Mouse (Mus musculus): ENCODE data around the gene Kctd19. TPM values are rescaled to one million over a fixed set of nuclear protein-coding genes. Genes with fewer than 3 reads are reported as not detected.

Kctd19 gene
- polyA plus RNA-seq, 1 experiment from 2014 or later: not detected

DNA sequence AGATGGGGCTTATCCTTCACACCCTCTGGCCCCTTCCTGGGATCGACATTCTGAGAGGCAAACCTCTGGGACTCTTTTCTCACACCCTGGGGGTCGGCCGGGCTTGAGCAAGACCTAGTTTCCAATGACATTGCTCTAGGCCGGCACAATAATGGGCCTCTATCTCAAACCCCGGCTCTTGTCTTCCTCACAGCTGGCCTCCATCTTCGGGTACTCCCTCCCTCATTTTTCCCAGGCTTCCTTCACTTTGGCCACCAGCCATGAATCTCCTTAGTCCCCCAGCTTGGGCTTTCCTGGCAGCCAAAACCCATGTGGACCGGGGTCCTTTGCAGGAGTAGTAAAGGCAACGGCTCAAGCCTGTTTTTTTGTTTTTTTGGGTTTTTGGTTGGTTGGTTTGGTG, 71.9 kb downstream of the Kctd19 start:
- WGBS (ENCODE audit: insufficient replicate concordance): 62% methylated on average over 8 of the region's 8 CpGs
- H3K4me1 ChIP-seq: peaks cover 84% of the 10 kb centered on the region
- H3K9ac ChIP-seq: no peak overlapping the region
- no peak for ATAC-seq
- no peak overlapping the region for H3K4me2 ChIP-seq
- H3K27me3 ChIP-seq (replicated peaks): peaks cover 20% of the 10 kb centered on the region
- no peak overlapping the region; the same call in 1 of the 2 replicates for H3K27ac ChIP-seq
- H3K9me3 ChIP-seq (replicated peaks): no peaks in the 10 kb centered on the region
- no peak overlapping the region for H3K4me3 ChIP-seq
- peaks cover 15% of the 10 kb centered on the region for H3K36me3 ChIP-seq

DNA sequence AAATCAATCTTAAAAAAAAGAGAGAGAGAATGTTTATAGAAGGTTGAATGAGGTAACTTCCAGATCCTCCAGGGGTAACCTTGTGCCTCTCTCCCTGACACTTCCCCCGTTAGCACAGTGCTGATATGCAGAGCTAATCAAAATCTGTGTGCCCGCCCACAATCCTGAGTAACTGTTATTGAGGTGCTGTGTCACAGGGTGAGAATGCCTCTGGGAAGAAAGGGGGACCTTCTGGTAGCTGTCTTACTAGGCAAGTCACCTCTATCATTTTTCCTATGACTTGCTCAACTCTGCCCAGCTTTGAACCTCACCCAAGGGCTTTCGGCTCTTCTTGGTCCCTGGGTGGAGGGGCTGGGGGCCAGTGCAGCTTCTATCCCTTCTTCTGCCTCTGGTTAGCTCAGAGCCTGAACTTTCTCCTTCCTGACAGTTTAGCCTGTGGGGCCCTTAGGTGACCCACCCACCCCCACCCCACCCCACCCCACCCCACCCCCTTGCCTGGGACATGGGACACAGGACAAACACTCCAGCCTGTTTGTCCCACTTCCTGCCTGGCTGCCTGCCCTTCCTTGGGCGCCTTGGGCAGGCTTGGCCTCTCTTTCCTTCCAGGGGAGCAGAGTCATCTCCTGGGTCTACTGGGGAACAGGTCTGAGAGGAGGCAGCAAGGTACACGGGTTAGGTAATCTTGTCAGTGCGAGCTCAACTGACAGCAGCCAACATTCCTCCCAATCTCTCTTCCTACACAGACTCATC, 73.2 kb downstream of the Kctd19 start:
- H3K4me1 ChIP-seq: peaks cover 71% of the 10 kb centered on the region
- WGBS (ENCODE audit: insufficient replicate concordance): 18% methylated on average over 6 of the region's 6 CpGs
- H3K4me3 ChIP-seq: no peak overlapping the region
- peak; percentile 73 for ATAC-seq
- no peaks in the 10 kb centered on the region for H3K9me3 ChIP-seq (replicated peaks)
- H3K27ac ChIP-seq: peak overlapping the region; percentile 59
- H3K4me2 ChIP-seq: peak overlapping the region; percentile 25; the same call in 1 of the 2 replicates
- H3K9ac ChIP-seq: peak overlapping the region; percentile 23; the same call in 1 of the 2 replicates
- peaks cover 7% of the 10 kb centered on the region; the same call in 1 of the 2 replicates for H3K27me3 ChIP-seq (replicated peaks)
- H3K36me3 ChIP-seq: peaks cover 28% of the 10 kb centered on the region

DNA sequence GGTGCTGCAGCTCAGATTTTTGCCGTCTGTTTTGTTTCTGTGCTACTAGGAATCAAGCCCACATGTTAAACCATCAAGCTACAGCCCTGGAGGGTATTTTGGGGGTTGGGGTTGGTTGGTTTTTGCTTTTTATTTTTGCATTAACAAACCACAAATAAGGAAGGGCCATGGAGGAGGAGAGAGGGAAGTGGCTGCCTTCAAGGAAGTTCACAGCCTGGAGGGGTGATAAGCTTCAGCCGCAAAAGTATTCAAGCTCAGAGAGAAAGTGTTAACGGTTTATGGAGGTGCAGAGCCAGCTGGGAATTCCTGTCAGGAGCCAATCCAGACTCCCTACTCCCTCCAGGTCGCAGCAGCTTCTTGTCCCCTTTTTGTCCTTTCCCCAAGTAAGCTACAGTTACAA, 74.3 kb downstream of the Kctd19 start:
- H3K27me3 ChIP-seq (replicated peaks): no peaks in the 10 kb centered on the region
- peaks cover 39% of the 10 kb centered on the region for H3K36me3 ChIP-seq
- peak overlapping the region; percentile 5; the same call in 1 of the 2 replicates for H3K4me2 ChIP-seq
- 11% methylated on average over 4 of the region's 4 CpGs for WGBS (ENCODE audit: insufficient replicate concordance)
- H3K9ac ChIP-seq: no peak overlapping the region
- H3K9me3 ChIP-seq (replicated peaks): no peaks in the 10 kb centered on the region
- peaks cover 60% of the 10 kb centered on the region for H3K4me1 ChIP-seq
- no peak for ATAC-seq
- peak overlapping the region; percentile 26; the same call in 1 of the 2 replicates for H3K27ac ChIP-seq
- no peak overlapping the region for H3K4me3 ChIP-seq

DNA sequence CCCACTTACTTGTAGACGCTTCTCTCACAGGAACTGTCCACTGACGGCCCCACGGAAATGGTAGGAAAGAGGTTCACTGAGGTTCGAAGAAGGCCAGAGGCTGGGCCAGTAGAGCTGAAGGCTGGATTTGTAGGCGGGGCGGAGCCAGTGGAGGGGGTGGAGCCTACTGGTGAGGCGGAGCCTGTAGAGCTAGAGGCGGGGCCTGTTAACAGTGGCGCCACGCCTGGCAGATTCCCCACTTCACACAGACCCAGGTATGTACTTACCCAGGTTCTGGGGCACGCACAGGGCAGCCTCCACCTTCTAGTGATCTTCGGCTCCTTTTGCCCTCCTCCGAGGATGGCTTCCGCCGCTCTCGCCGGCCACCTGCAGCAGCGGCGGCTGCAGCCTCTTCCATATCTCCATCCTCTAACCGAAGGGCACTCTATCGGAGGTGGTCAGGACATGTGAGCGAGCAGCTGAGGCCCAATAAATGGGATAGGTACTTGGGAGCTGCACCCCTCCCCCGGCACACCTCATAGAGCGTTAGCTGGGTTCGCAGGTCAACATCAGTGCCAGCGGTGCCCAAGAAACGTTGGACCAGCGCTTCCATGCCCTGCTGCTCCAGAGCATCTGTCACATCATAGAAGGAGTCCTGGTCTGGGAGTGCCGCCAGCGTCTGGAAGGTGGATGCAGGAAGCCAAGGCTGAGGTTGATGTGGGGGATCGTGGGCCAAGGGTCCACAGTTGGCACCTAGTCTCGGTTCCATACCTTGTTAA, 76.8 kb downstream of the Kctd19 start:
- no peaks in the 10 kb centered on the region for H3K27me3 ChIP-seq (replicated peaks)
- no peak overlapping the region for H3K4me3 ChIP-seq
- no peak overlapping the region for H3K9ac ChIP-seq
- no peaks in the 10 kb centered on the region for H3K9me3 ChIP-seq (replicated peaks)
- peaks cover 63% of the 10 kb centered on the region for H3K36me3 ChIP-seq
- WGBS (ENCODE audit: insufficient replicate concordance): 83% methylated on average over 31 of the region's 32 CpGs
- H3K27ac ChIP-seq: no peak overlapping the region
- H3K4me2 ChIP-seq: no peak overlapping the region
- no peak for ATAC-seq
- peaks cover 44% of the 10 kb centered on the region for H3K4me1 ChIP-seq

Other genes with a start within 250 kb of the Kctd19 start
- 19.1 and 19.6 TPM in 2 replicates for gene Cbfb, start 242.8 kb downstream of the Kctd19 start, polyA plus RNA-seq (2016; fragmentation: Nextera tagmentation; extraction: Ambion mirVana)
- gene D230025D16Rik, start 188.4 kb downstream of the Kctd19 start, polyA plus RNA-seq (2016; fragmentation: Nextera tagmentation; extraction: Ambion mirVana): 16.7 and 18.8 TPM in 2 replicates
- 3.5 and 3.6 TPM in 2 replicates for gene B3gnt9, start 158.3 kb downstream of the Kctd19 start, polyA plus RNA-seq (2016; fragmentation: Nextera tagmentation; extraction: Ambion mirVana)
- 17.7 and 18.3 TPM in 2 replicates for gene Tradd, start 148.9 kb downstream of the Kctd19 start, polyA plus RNA-seq (2016; fragmentation: Nextera tagmentation; extraction: Ambion mirVana)
- 1.2 and 1.5 TPM in 2 replicates for gene Fbxl8, start 148.9 kb downstream of the Kctd19 start, polyA plus RNA-seq (2016; fragmentation: Nextera tagmentation; extraction: Ambion mirVana)
- gene Hsf4, start 143.7 kb downstream of the Kctd19 start, polyA plus RNA-seq (2016; fragmentation: Nextera tagmentation; extraction: Ambion mirVana): not detected in 2 replicates
- gene Nol3, start 137.4 kb downstream of the Kctd19 start, polyA plus RNA-seq (2016; fragmentation: Nextera tagmentation; extraction: Ambion mirVana): 0.12 and 0.18 TPM in 2 replicates
- 1.6 TPM in 2 replicates for gene 4931428F04Rik, start 123.6 kb downstream of the Kctd19 start, polyA plus RNA-seq (2016; fragmentation: Nextera tagmentation; extraction: Ambion mirVana)
- gene Exoc3l, start 117.4 kb downstream of the Kctd19 start, polyA plus RNA-seq (2016; fragmentation: Nextera tagmentation; extraction: Ambion mirVana): 11.9 and 13.8 TPM in 2 replicates
- 239 TPM in 2 replicates for gene E2f4, start 115.8 kb downstream of the Kctd19 start, polyA plus RNA-seq (2016; fragmentation: Nextera tagmentation; extraction: Ambion mirVana)
- 2.7 and 3.0 TPM in 2 replicates for gene Elmo3, start 107.9 kb downstream of the Kctd19 start, polyA plus RNA-seq (2016; fragmentation: Nextera tagmentation; extraction: Ambion mirVana)
- gene Lrrc29, start 87.2 kb downstream of the Kctd19 start, polyA plus RNA-seq (2016; fragmentation: Nextera tagmentation; extraction: Ambion mirVana): 9.9 and 10.0 TPM in 2 replicates
- gene Tmem208, start 87.1 kb downstream of the Kctd19 start, polyA plus RNA-seq (2016; fragmentation: Nextera tagmentation; extraction: Ambion mirVana): 106 and 109 TPM in 2 replicates
- gene Fhod1, start 65.5 kb downstream of the Kctd19 start, polyA plus RNA-seq (2016; fragmentation: Nextera tagmentation; extraction: Ambion mirVana): 1.2 and 1.4 TPM in 2 replicates
- gene Slc9a5, start 64.7 kb downstream of the Kctd19 start, polyA plus RNA-seq (2016; fragmentation: Nextera tagmentation; extraction: Ambion mirVana): 0.42 and 0.48 TPM in 2 replicates
- gene Plekhg4, start 40.2 kb downstream of the Kctd19 start, polyA plus RNA-seq (2016; fragmentation: Nextera tagmentation; extraction: Ambion mirVana): not detected in 2 replicates
- 0.07 and 0.18 TPM in 2 replicates for gene Lrrc36, start 69 bp upstream of the Kctd19 start, polyA plus RNA-seq (2016; fragmentation: Nextera tagmentation; extraction: Ambion mirVana)
- 1.2 and 1.4 TPM in 2 replicates for gene Tppp3, start 58.0 kb upstream of the Kctd19 start, polyA plus RNA-seq (2016; fragmentation: Nextera tagmentation; extraction: Ambion mirVana)
- gene Zdhhc1, start 83.4 kb upstream of the Kctd19 start, polyA plus RNA-seq (2016; fragmentation: Nextera tagmentation; extraction: Ambion mirVana): 4.0 and 4.6 TPM in 2 replicates
- 6.0 and 6.7 TPM in 2 replicates for gene Hsd11b2, start 105.3 kb upstream of the Kctd19 start, polyA plus RNA-seq (2016; fragmentation: Nextera tagmentation; extraction: Ambion mirVana)
- 47.2 and 51.0 TPM in 2 replicates for gene Atp6v0d1, start 152.5 kb upstream of the Kctd19 start, polyA plus RNA-seq (2016; fragmentation: Nextera tagmentation; extraction: Ambion mirVana)
- gene Ripor1, start 191.8 kb upstream of the Kctd19 start, polyA plus RNA-seq (2016; fragmentation: Nextera tagmentation; extraction: Ambion mirVana): 14.1 and 14.5 TPM in 2 replicates
- 89.0 and 93.5 TPM in 2 replicates for gene Ctcf, start 223.1 kb upstream of the Kctd19 start, polyA plus RNA-seq (2016; fragmentation: Nextera tagmentation; extraction: Ambion mirVana)
- 0.22 TPM in 1 of 2 replicates, not detected in the other for gene Agrp, start 223.9 kb upstream of the Kctd19 start, polyA plus RNA-seq (2016; fragmentation: Nextera tagmentation; extraction: Ambion mirVana)

Data from liver, embryonic 12.5 days (tissue).